Mouse (Mus musculus): ENCODE results near the gene Btbd16. TPM values are rescaled to one million over a fixed set of nuclear protein-coding genes. Genes with fewer than 3 reads are reported as not detected.

Gene Btbd16
- polyA plus RNA-seq, 1 experiment from 2014 or later, result 0.52 TPM

DNA sequence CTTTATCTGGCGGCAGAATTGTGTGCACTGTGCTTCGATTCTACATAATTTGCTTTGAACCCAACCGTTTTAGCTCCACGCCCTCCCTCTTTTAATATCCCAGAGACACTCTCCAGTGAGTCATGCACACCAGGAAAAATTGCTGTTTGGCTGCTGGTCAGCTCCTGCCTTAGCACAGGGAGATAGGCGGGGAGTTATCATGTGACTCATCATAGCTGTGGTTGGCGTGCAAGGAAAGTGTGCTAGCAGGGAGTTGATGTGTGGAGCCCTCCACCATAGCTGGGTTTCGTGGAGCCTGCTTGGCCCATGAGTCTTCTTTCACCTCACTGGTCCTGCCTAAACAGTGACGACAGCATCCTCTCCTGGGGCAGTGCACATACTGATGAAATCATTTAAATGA, 33.9 kb downstream of the Btbd16 start:
- whole genome bisulfite sequencing (ENCODE audit: insufficient replicate concordance), result 68% methylated on average over 8 of the region's 8 CpGs
- ATAC-seq (no peak), DNase-seq (no peak)
- no peak overlapping the region for H3K4me2 ChIP-seq (ENCODE audit: low read depth, low read length)
- no peaks in the 10 kb centered on the region for H3K27me3 ChIP-seq (ENCODE audit: insufficient read depth, low read length)
- no peaks in the 10 kb centered on the region for H3K4me1 ChIP-seq (ENCODE audit: insufficient read depth)
- H3K4me3 ChIP-seq (ENCODE audit: low read depth, low read length), result no peak overlapping the region
- no peaks in the 10 kb centered on the region for H3K9me3 ChIP-seq (ENCODE audit: low read length)
- no peaks in the 10 kb centered on the region for H3K36me3 ChIP-seq (replicated peaks; ENCODE audit: insufficient read depth, low read length)
- no peak overlapping the region for H3K9ac ChIP-seq (replicated peaks)
- TF ChIP-seq EP300 (IDR thresholded peaks at IDR 0.05; ENCODE audit: low read depth) (no peak), CTCF (IDR thresholded peaks at IDR 0.05; ENCODE audit: low read depth) (no peak)
- H3K27ac ChIP-seq (ENCODE audit: low read depth), result no peak overlapping the region

DNA sequence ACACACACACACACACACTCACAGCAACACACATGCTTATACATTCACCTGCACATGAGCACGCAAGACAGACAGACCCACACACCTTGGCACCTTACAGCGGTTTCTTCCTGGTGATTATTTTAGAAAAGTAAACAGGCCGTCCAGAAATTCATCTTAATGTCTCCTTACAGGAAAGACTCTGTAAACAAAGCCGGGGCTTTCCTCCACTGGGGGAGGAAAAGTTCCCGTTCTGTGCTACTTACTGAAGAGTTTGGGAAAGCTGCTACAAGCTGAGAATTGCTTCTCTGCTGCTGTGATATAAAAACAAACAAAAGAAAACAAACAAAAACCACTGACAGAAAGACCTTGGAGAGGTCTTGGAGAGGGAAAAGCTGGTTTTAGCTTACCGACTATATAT, 34.8 kb downstream of the Btbd16 start:
- no peak overlapping the region for H3K4me3 ChIP-seq (ENCODE audit: low read depth, low read length)
- ATAC-seq, result no peak
- TF ChIP-seq CTCF (IDR thresholded peaks at IDR 0.05; ENCODE audit: low read depth) (no peak), EP300 (IDR thresholded peaks at IDR 0.05; ENCODE audit: low read depth) (no peak)
- DNase-seq, result no peak
- no peaks in the 10 kb centered on the region for H3K27me3 ChIP-seq (ENCODE audit: insufficient read depth, low read length)
- H3K27ac ChIP-seq (ENCODE audit: low read depth), result no peak overlapping the region
- no peak overlapping the region for H3K4me2 ChIP-seq (ENCODE audit: low read depth, low read length)
- H3K4me1 ChIP-seq (ENCODE audit: insufficient read depth), result no peaks in the 10 kb centered on the region
- H3K9me3 ChIP-seq (ENCODE audit: low read length), result no peaks in the 10 kb centered on the region
- H3K36me3 ChIP-seq (replicated peaks; ENCODE audit: insufficient read depth, low read length), result no peaks in the 10 kb centered on the region
- whole genome bisulfite sequencing (ENCODE audit: insufficient replicate concordance), result 42% methylated on average over 6 of the region's 6 CpGs
- H3K9ac ChIP-seq (replicated peaks), result no peak overlapping the region

DNA sequence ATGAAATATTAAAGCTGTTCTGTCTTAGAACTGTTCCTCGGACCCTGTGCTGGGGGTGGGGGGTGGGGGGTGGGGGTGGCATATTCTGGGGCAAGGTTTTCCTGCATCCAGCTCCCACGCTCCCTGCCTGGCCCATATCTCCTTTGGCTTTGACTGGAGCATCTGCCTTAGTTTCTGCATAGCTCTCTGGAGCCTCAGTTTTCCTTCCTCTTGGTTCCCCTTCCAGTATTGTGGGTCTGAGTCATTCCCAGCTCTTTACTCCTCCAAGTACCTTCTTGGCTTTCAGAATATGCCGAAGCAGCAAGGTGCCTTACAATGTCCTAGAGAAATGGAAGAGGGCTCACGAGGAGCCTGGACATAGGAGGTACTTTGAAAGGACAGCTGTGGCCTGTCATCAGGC, 36.4 kb downstream of the Btbd16 start:
- ATAC-seq (no peak), DNase-seq (no peak)
- WGBS (ENCODE audit: insufficient replicate concordance), result 73% methylated on average over 4 of the region's 4 CpGs
- Histone ChIP-seq H3K4me3 (ENCODE audit: low read depth, low read length) (no peak overlapping the region), H3K4me1 (ENCODE audit: insufficient read depth) (no peaks in the 10 kb centered on the region), H3K9me3 (ENCODE audit: low read length) (no peaks in the 10 kb centered on the region), H3K27ac (ENCODE audit: low read depth) (no peak overlapping the region), H3K4me2 (ENCODE audit: low read depth, low read length) (no peak overlapping the region), H3K36me3 (replicated peaks; ENCODE audit: insufficient read depth, low read length) (no peaks in the 10 kb centered on the region), H3K9ac (replicated peaks) (no peak overlapping the region), H3K27me3 (ENCODE audit: insufficient read depth, low read length) (no peaks in the 10 kb centered on the region)
- TF ChIP-seq EP300 (IDR thresholded peaks at IDR 0.05; ENCODE audit: low read depth), result no peak
- TF ChIP-seq CTCF (IDR thresholded peaks at IDR 0.05; ENCODE audit: low read depth), result no peak

DNA sequence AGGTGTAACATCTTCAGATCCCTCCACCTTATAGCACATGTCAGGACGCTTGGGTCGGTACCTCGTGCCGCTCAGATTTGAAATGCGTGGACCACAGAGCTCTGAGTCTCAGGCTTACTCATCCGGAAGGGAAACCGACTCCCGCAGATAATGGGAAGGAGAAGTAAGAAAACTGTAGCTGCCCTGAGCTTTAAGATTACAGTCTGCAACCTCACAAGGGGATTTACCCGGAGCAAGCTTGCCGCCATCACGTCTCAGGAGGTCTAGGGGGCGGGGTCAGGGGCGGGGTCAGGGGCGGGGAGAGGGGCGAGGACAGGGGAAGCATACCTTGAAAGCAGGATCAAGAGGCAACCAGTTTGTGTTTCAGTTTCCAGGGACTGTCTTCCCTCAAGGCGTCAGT, 38.5 kb downstream of the Btbd16 start:
- Histone ChIP-seq H3K9ac (replicated peaks) (no peak overlapping the region), H3K36me3 (replicated peaks; ENCODE audit: insufficient read depth, low read length) (no peaks in the 10 kb centered on the region), H3K4me3 (ENCODE audit: low read depth, low read length) (no peak overlapping the region), H3K4me2 (ENCODE audit: low read depth, low read length) (no peak overlapping the region), H3K9me3 (ENCODE audit: low read length) (no peaks in the 10 kb centered on the region), H3K27ac (ENCODE audit: low read depth) (no peak overlapping the region), H3K4me1 (ENCODE audit: insufficient read depth) (0 out of 2 replicates have a peak, but pooled peaks cover 4% of the 10 kb centered on the region), H3K27me3 (ENCODE audit: insufficient read depth, low read length) (no peaks in the 10 kb centered on the region)
- ATAC-seq (no peak), DNase-seq (no peak)
- WGBS (ENCODE audit: insufficient replicate concordance), result 30% methylated on average over 16 of the region's 16 CpGs
- TF ChIP-seq EP300 (IDR thresholded peaks at IDR 0.05; ENCODE audit: low read depth) (no peak), CTCF (IDR thresholded peaks at IDR 0.05; ENCODE audit: low read depth) (no peak)

DNA sequence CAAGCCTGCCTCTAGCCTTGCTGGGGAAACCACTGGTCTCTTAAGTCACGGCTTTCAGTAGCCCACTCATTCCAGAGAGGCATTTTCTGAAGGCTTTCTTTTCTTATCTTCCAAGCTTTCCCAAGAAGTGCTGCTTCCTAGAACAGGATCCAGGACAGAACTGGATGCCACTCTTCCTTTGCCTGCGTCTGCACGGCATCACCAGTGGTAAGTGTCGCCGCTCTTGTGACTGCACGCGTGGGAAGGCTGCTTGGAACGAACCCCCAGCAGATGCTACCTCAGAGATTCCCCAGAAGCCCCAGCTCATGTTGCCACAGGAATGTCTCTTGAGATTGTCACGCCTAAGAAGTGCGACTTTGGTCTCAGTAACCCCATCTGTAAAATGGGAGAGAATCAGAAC, 41.7 kb downstream of the Btbd16 start:
- no peaks in the 10 kb centered on the region for H3K9me3 ChIP-seq (ENCODE audit: low read length)
- TF ChIP-seq EP300 (IDR thresholded peaks at IDR 0.05; ENCODE audit: low read depth), result no peak
- TF ChIP-seq CTCF (IDR thresholded peaks at IDR 0.05; ENCODE audit: low read depth), result no peak
- no peaks in the 10 kb centered on the region for H3K36me3 ChIP-seq (replicated peaks; ENCODE audit: insufficient read depth, low read length)
- H3K4me3 ChIP-seq (ENCODE audit: low read depth, low read length), result no peak overlapping the region
- ATAC-seq, result no peak
- WGBS (ENCODE audit: insufficient replicate concordance), result 81% methylated on average over 10 of the region's 10 CpGs
- DNase-seq, result no peak
- H3K9ac ChIP-seq (replicated peaks), result no peak overlapping the region
- H3K27ac ChIP-seq (ENCODE audit: low read depth), result no peak overlapping the region
- H3K4me1 ChIP-seq (ENCODE audit: insufficient read depth), result 0 out of 2 replicates have a peak, but pooled peaks cover 4% of the 10 kb centered on the region
- H3K4me2 ChIP-seq (ENCODE audit: low read depth, low read length), result no peak overlapping the region
- H3K27me3 ChIP-seq (ENCODE audit: insufficient read depth, low read length), result no peaks in the 10 kb centered on the region

DNA sequence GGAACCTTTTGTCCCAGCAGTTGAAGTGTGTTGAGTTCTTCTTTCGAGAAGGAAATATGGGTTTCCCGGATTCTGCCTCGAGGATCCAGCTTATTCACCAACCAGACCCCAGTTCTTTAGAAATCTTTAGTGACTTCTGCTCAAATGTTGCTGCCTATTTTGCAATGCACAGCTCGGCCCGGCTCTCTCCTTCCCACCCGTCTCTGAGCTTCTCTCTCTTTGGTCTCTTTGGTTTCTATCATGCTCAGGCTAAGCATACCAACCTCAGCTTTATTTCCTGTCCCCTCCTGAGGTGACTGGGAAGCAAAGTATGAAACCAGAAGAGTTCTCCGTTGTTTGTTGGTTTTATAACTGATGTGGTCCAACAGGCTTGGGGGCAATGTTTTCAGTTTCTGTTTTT, 42.4 kb downstream of the Btbd16 start:
- no peak for TF ChIP-seq EP300 (IDR thresholded peaks at IDR 0.05; ENCODE audit: low read depth)
- no peak for TF ChIP-seq CTCF (IDR thresholded peaks at IDR 0.05; ENCODE audit: low read depth)
- H3K4me1 ChIP-seq (ENCODE audit: insufficient read depth), result 0 out of 2 replicates have a peak, but pooled peaks cover 4% of the 10 kb centered on the region
- WGBS (ENCODE audit: insufficient replicate concordance), result 52% methylated on average over 7 of the region's 7 CpGs
- H3K27ac ChIP-seq (ENCODE audit: low read depth), result no peak overlapping the region
- H3K4me2 ChIP-seq (ENCODE audit: low read depth, low read length), result no peak overlapping the region
- no peaks in the 10 kb centered on the region for H3K27me3 ChIP-seq (ENCODE audit: insufficient read depth, low read length)
- H3K9me3 ChIP-seq (ENCODE audit: low read length), result no peaks in the 10 kb centered on the region
- H3K4me3 ChIP-seq (ENCODE audit: low read depth, low read length), result no peak overlapping the region
- no peaks in the 10 kb centered on the region for H3K36me3 ChIP-seq (replicated peaks; ENCODE audit: insufficient read depth, low read length)
- H3K9ac ChIP-seq (replicated peaks), result no peak overlapping the region
- DNase-seq (no peak), ATAC-seq (no peak)

DNA sequence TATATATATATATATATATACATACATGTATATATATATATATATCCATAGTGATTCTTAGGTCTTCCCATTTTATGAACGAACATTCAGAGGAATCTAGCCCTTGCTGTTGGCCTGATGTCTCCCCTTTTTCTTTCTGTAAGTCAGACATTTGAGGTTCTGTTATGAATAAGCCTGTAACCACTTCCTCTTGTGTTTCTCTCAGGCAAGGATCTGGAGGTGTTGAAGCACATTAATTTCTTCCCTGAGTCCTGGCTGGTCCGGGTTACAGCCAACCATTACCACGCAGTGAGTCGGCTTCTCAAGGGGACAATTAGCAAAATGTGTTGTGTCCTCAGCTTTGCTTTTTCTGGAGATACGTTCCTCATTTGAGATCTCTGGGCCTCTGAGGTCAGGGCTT, 44.9 kb downstream of the Btbd16 start:
- Histone ChIP-seq H3K4me2 (ENCODE audit: low read depth, low read length) (no peak overlapping the region), H3K36me3 (replicated peaks; ENCODE audit: insufficient read depth, low read length) (no peaks in the 10 kb centered on the region), H3K9me3 (ENCODE audit: low read length) (no peaks in the 10 kb centered on the region), H3K27me3 (ENCODE audit: insufficient read depth, low read length) (no peaks in the 10 kb centered on the region), H3K27ac (ENCODE audit: low read depth) (no peak overlapping the region), H3K4me3 (ENCODE audit: low read depth, low read length) (no peak overlapping the region), H3K9ac (replicated peaks) (no peak overlapping the region), H3K4me1 (ENCODE audit: insufficient read depth) (0 out of 2 replicates have a peak, but pooled peaks cover 4% of the 10 kb centered on the region)
- WGBS (ENCODE audit: insufficient replicate concordance), result 33% methylated on average over 5 of the region's 5 CpGs
- DNase-seq (no peak), ATAC-seq (no peak)
- TF ChIP-seq CTCF (IDR thresholded peaks at IDR 0.05; ENCODE audit: low read depth) (no peak), EP300 (IDR thresholded peaks at IDR 0.05; ENCODE audit: low read depth) (no peak)

Measured in liver, postnatal 0 days (tissue).